Mouse (Mus musculus) heart, postnatal 25 days (tissue): ENCODE data around the gene Gm13305. TPM values are rescaled to one million over a fixed set of nuclear protein-coding genes. Genes with fewer than 3 reads are reported as not detected.
"Not testable (repeated sequence)": the region's sequence is repeated elsewhere in the genome, so short reads cannot be mapped to it uniquely, and the experiment has no call there.

Experiments used
- DNase-seq: peaks from one replicate; pipeline ENCODE4 v3.0.0; 2022; ENCODE audit warnings: low spot score
- intact Hi-C: fragments of 180-260 bp; cut with DNase I; formaldehyde crosslinking; loops from one replicate; pipeline ENCODE4 v1.15.1; 2025
- total RNA-seq, 2 experiments: library from RNA; stranded (reverse); gene quantifications; 2 replicates each; pipeline ENCODE4 v1.2.3; 2021

Gm13305 gene
- not detected for total RNA-seq

- intact Hi-C loops, DNase-seq: not testable (repeated sequence)
Observed at GRCm38 (mm10) chr4:42168503-42168902, at the start of gene Gm13305. Gm13305 (minus strand) TSS chr4:42168603.

- DNase-seq, intact Hi-C loops: not testable (repeated sequence)
Observed at GRCm38 (mm10) chr4:42184980-42185372, 16.6 kb upstream of the Gm13305 start.

GRCm38 (mm10) chr4:42184324-42184979 lies 16.0 kb upstream of the Gm13305 start:
- intact Hi-C loops = not testable (repeated sequence)

GRCm38 (mm10) chr4:42183234-42184197 lies 15.1 kb upstream of the Gm13305 start:
- intact Hi-C loops, DNase-seq: not testable (repeated sequence)

More at GRCm38 (mm10) chr4:42184324-42184979, 16.0 kb upstream of the Gm13305 start:
- not testable (repeated sequence) for DNase-seq

GRCm38 (mm10) chr4:42178243-42178642 lies 9.8 kb upstream of the Gm13305 start:
- intact Hi-C loops, DNase-seq: not testable (repeated sequence)

GRCm38 (mm10) chr4:42153136-42153535 lies 15.3 kb downstream of the Gm13305 start, which contains the start of gene Gm13306:
Gm13306 (plus strand) TSS chr4:42153436.
- intact Hi-C loops, DNase-seq: not testable (repeated sequence)

- intact Hi-C loops, DNase-seq: not testable (repeated sequence)
Observed at GRCm38 (mm10) chr4:42114517-42114916, 53.9 kb downstream of the Gm13305 start, which contains the start of gene Gm13304. Gm13304 (plus strand) TSS chr4:42114817.

Other genes starting within 250 kb of the Gm13305 start
- under 1 TPM; 0.39 to 0.53 TPM for gene Gm20878, start 227.0 kb downstream of the Gm13305 start, total RNA-seq
- not detected for gene Fam205a4, start 202.5 kb downstream of the Gm13305 start, total RNA-seq
- not detected for gene Gm21093, start 133.9 kb downstream of the Gm13305 start, total RNA-seq
- gene Gm3893, start 77.4 kb downstream of the Gm13305 start, total RNA-seq = not detected
- gene Gm13304, start 53.8 kb downstream of the Gm13305 start, total RNA-seq = 10 to 100 TPM; 25.8 to 31.6 TPM
- gene Gm13306, start 15.2 kb downstream of the Gm13305 start, total RNA-seq = not detected
- under 1 TPM in 1 of 2 experiments, not detected in 1; 0.14 TPM for gene Gm10600, start 72.0 kb upstream of the Gm13305 start, total RNA-seq
- gene Ccl21b, start 87.2 kb upstream of the Gm13305 start, total RNA-seq = not detected
- not detected for gene Gm21953, start 125.7 kb upstream of the Gm13305 start, total RNA-seq
- gene Fam205a3, start 149.7 kb upstream of the Gm13305 start, total RNA-seq = under 1 TPM in 1 of 2 experiments, not detected in 1; 0.08 TPM